Mouse (Mus musculus): ENCODE measurements around the gene Fbxo2.

DNA sequence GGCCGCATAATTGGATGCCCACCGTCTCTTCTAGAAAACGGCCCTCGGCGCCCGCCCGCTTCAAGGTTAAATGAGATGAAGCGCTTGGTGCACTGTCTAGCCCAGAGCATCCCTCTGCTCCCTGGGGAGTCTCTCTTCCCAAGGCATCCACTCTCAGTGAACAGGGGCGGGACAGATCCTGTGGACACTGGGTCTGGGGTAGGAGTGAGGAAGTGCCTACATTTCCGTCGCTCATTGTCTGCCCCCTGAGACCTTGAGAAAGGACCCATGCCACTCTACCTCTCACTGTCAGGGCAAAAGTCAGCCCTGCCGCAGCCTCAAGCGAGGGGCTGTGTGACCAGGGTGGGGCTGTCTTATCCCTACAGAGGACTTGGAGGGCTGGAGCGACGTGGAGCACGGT, 4.0 kb downstream of the Fbxo2 start:
- TF ChIP-seq CTCF (IDR thresholded peaks at IDR 0.05; ENCODE audit: borderline replicate concordance, control insufficient read depth, extremely low read depth, insufficient read depth, low read length, poor library complexity), result no peak
- TF ChIP-seq POLR2A (IDR thresholded peaks at IDR 0.05; ENCODE audit: control insufficient read depth, extremely low read depth, insufficient read depth, low read length, poor library complexity), result no peak

All from thymus, adult 2 months (tissue).